Mouse (Mus musculus) stomach, embryonic 15.5 days (tissue): ENCODE results near the gene Hist1h2af. TPM values are rescaled to one million over a fixed set of nuclear protein-coding genes. Genes with fewer than 3 reads are reported as not detected.
"Not testable (repeated sequence)": the region's sequence is repeated elsewhere in the genome, so short reads cannot be mapped to it uniquely, and the experiment has no call there.

Experiments
- ATAC-seq: fragments of 200-750 bp; cut with Nextera tagmentation; 2 replicates; pipeline ENCODE4 v1.8.0; 2017; ENCODE audit warnings: low read depth, moderate number of reproducible peaks, moderate TSS enrichment; ENCODE audit not compliant: insufficient read depth, low FRiP score
- H3K27ac ChIP-seq: fragments of 300-500 bp; sonication (generic); 2 replicates; pipeline ENCODE4 v1.5.1; 2015; ENCODE audit warnings: mild to moderate bottlenecking, inconsistent platforms
- H3K27me3 ChIP-seq: fragments of 300-500 bp; sonication (generic); replicated peaks from 2 replicates; pipeline ENCODE4 v1.6.1; 2015; ENCODE audit warnings: inconsistent platforms
- H3K36me3 ChIP-seq: fragments of 300-500 bp; sonication (generic); 2 replicates; pipeline ENCODE4 v1.6.1; 2015; ENCODE audit warnings: inconsistent platforms
- H3K4me1 ChIP-seq: fragments of 300-500 bp; sonication (generic); 2 replicates; pipeline ENCODE4 v1.6.1; 2015; ENCODE audit warnings: inconsistent platforms
- H3K4me2 ChIP-seq: fragments of 300-500 bp; sonication (generic); 2 replicates; pipeline ENCODE4 v1.6.1; 2015; ENCODE audit warnings: mild to moderate bottlenecking, inconsistent platforms
- H3K4me3 ChIP-seq: fragments of 300-500 bp; sonication (generic); replicated peaks from 2 replicates; pipeline ENCODE4 v1.5.1; 2015; ENCODE audit warnings: inconsistent platforms
- H3K9ac ChIP-seq: fragments of 300-500 bp; sonication (generic); 2 replicates; pipeline ENCODE4 v1.6.1; 2015; ENCODE audit warnings: inconsistent platforms
- H3K9me3 ChIP-seq: fragments of 300-500 bp; sonication (generic); 2 replicates; pipeline ENCODE4 v1.6.1; 2016; ENCODE audit warnings: inconsistent platforms
- WGBS: fragments of 180-500 bp; shearing (Covaris S2); methylation state at CpG from one replicate; pipeline ENCODE4 v1.1.7; 2015; 5-methylcytosine and 5-hydroxymethylcytosine counted together
- polyA plus RNA-seq: library from polyadenylated mRNA; unstranded; fragments of >200 nt; fragmentation: Nextera tagmentation; extraction: Ambion mirVana; gene quantifications from 2 replicates; pipeline ENCODE4 v1.2.1, GENCODE M21; 2015

Hist1h2af gene
- polyA plus RNA-seq, 1 experiment from 2014 or later: 13.0 TPM

GRCm38 (mm10) chr13:23529480-23530165, 4.1 kb upstream of the Hist1h2af start:
- Histone ChIP-seq H3K9ac (0 out of 2 replicates have a peak overlapping the region, but pooled peaks have one; percentile 6), H3K4me2 (peak overlapping the region; percentile 70), H3K9me3 (no peaks in the 10 kb centered on the region), H3K27ac (peak overlapping the region; percentile 98), H3K4me1 (peaks cover 13% of the 10 kb centered on the region), H3K27me3 (no peaks in the 10 kb centered on the region), H3K4me3 (peak overlapping the region; percentile 50), H3K36me3 (no peaks in the 10 kb centered on the region)
- no peak for ATAC-seq
- WGBS: 17% methylated on average over 2 of the region's 2 CpGs

- no peak for ATAC-seq
- 0% methylated on average over 20 of the region's 20 CpGs for WGBS
- H3K27me3 ChIP-seq: no peaks in the 10 kb centered on the region
- H3K4me1 ChIP-seq: peaks cover 13% of the 10 kb centered on the region
- H3K9me3 ChIP-seq: no peaks in the 10 kb centered on the region
- H3K36me3 ChIP-seq: no peaks in the 10 kb centered on the region
- peak overlapping the region; percentile 98 for H3K27ac ChIP-seq
- H3K4me2 ChIP-seq: peak overlapping the region; percentile 70
- peak overlapping the region; percentile 50 for H3K4me3 ChIP-seq
- H3K9ac ChIP-seq: peak overlapping the region; percentile 43; the same call in 1 of the 2 replicates
These were observed 3.4 kb upstream of the Hist1h2af start for GRCm38 (mm10) chr13:23530181-23530900.

DNA sequence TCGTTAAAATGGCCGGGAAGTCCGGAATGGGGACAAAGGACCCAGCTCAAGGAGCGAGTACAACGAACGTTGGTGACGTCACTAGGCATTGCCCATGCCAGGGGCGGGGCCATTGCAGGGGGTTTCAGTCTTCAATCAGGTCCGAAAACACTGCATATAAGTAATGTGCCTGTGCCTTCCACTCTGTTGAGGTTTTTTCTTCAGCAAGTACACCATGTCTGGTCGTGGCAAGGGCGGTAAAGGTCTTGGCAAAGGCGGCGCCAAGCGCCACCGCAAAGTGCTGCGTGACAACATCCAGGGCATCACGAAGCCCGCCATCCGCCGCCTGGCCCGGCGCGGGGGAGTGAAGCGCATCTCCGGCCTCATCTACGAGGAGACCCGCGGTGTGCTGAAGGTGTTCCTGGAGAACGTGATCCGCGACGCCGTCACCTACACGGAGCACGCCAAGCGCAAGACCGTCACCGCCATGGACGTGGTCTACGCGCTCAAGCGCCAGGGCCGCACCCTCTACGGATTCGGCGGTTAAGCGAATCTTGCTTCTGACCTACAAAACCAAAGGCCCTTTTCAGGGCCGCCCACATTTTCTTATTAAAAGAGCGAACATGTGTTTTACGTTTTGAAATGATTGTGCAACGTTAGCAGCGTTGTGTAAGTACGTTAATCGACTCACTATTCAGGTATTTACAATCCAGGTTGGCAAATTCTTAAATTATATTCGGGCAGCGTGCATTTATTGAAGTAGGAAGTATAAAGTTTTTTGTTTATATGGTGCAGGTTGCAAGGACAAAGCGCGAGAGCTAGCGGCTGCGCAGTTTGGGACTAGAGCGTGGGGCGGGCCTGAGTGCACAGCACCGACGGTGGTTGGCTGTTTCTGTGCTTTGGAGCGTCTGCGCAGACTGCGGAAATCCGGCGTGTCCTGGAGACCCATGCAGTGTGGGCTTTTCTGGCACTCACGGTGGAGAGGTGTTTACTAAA, 2.5 kb upstream of the Hist1h2af start, which contains the start of gene Hist1h4h:
TSS of gene Hist1h4h (plus strand) at position 150 of the 975 bp plus-strand sequence.
- no peaks in the 10 kb centered on the region for H3K36me3 ChIP-seq
- H3K4me3 ChIP-seq: peak within 1 kb of the TSS; percentile 50
- no peaks in the 10 kb centered on the region for H3K27me3 ChIP-seq
- H3K4me2 ChIP-seq: peak within 1 kb of the TSS; percentile 70
- H3K27ac ChIP-seq: peak within 1 kb of the TSS; percentile 98
- peaks cover 13% of the 10 kb centered on the region for H3K4me1 ChIP-seq
- ATAC-seq: peak; percentile 77
- WGBS: under 1% methylated on average over 60 of the region's 70 CpGs
- H3K9me3 ChIP-seq: no peaks in the 10 kb centered on the region
- H3K9ac ChIP-seq: peak within 1 kb of the TSS; percentile 43; the same call in 1 of the 2 replicates

- ATAC-seq: no peak
- H3K4me2 ChIP-seq: peak overlapping the region; percentile 70
- H3K4me3 ChIP-seq: peak overlapping the region; percentile 50
- H3K9me3 ChIP-seq: no peaks in the 10 kb centered on the region
- H3K9ac ChIP-seq: peak overlapping the region; percentile 39; the same call in 1 of the 2 replicates
- no peaks in the 10 kb centered on the region for H3K27me3 ChIP-seq
- no peaks in the 10 kb centered on the region for H3K36me3 ChIP-seq
- peaks cover 20% of the 10 kb centered on the region for H3K4me1 ChIP-seq
- 15% methylated on average over 9 of the region's 9 CpGs for WGBS
- H3K27ac ChIP-seq: peak overlapping the region; percentile 98
These were observed 1.2 kb upstream of the Hist1h2af start for GRCm38 (mm10) chr13:23532262-23533075.

- H3K9me3 ChIP-seq: no peaks in the 10 kb centered on the region
- H3K4me2 ChIP-seq: peak overlapping the region; percentile 70
- peak overlapping the region; percentile 1; the same call in 1 of the 2 replicates for H3K9ac ChIP-seq
- H3K4me1 ChIP-seq: peaks cover 17% of the 10 kb centered on the region
- peak overlapping the region; percentile 87 for H3K27ac ChIP-seq
- ATAC-seq: 0 out of 2 replicates have a peak, but pooled peaks have one; percentile 11
- H3K27me3 ChIP-seq: no peaks in the 10 kb centered on the region
- H3K36me3 ChIP-seq: no peaks in the 10 kb centered on the region
- under 1% methylated on average over 15 of the region's 15 CpGs for WGBS
- H3K4me3 ChIP-seq: peak overlapping the region; percentile 50
These were observed 844 bp downstream of the Hist1h2af start for GRCm38 (mm10) chr13:23534368-23535131.

GRCm38 (mm10) chr13:23535137-23536075, 1.7 kb downstream of the Hist1h2af start, which contains the start of gene Hist1h3g:
Gene Hist1h3g (plus strand): TSS chr13:23535422.
- Histone ChIP-seq H3K27ac (peak within 1 kb of the TSS; percentile 87), H3K9ac (peak within 1 kb of the TSS; percentile 32; the same call in 1 of the 2 replicates), H3K4me2 (peak within 1 kb of the TSS; percentile 70), H3K4me3 (peak within 1 kb of the TSS; percentile 50), H3K4me1 (peaks cover 17% of the 10 kb centered on the region)
- ATAC-seq: peak; percentile 88
- not testable (repeated sequence) for H3K36me3 ChIP-seq, H3K9me3 ChIP-seq, H3K27me3 ChIP-seq
- under 1% methylated on average over 52 of the region's 62 CpGs for WGBS

- WGBS: 14% methylated on average over 7 of the region's 7 CpGs
- peak overlapping the region; percentile 68 for H3K27ac ChIP-seq
- no peak for ATAC-seq
These were observed 2.5 kb downstream of the Hist1h2af start for GRCm38 (mm10) chr13:23536076-23536822.

DNA sequence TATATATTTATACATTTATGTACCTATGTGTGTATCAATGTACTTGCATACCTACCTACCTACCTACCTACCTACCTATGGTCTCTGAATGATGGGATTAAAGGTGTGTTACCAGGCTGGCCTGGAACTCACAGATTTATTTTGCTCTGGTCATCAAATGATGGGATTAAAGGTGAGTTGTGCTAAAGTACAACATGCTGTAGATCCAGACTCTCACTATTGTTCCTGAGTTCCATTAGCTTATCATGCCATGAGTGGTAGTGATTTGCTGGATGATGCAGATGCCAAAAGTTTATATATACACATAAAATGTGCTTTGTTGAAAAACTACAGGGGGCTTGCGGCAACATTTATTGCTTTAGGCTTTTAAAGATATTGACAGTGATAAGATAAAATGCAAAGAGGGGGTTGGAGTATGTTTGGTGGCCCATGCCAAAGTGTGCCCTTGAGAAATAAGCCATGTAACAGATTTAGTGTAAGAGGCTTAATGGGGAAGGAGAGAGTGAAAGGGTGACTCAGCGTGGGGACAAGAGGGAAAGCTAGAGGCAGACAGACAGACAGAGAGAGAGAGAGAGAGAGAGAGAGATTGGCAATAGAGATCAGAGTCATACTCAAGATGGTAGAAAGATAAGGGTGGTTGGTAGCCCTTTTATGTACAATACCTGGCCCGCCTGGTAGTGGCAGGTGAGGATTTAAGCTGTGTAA, 3.5 kb downstream of the Hist1h2af start:
- H3K4me1 ChIP-seq: peaks cover 16% of the 10 kb centered on the region

More at GRCm38 (mm10) chr13:23536076-23536822, 2.5 kb downstream of the Hist1h2af start:
- H3K9me3 ChIP-seq: no peaks in the 10 kb centered on the region
- H3K9ac ChIP-seq: peak overlapping the region; percentile 9; the same call in 1 of the 2 replicates
- peak overlapping the region; percentile 35 for H3K4me3 ChIP-seq
- H3K36me3 ChIP-seq: no peaks in the 10 kb centered on the region
- peaks cover 17% of the 10 kb centered on the region for H3K4me1 ChIP-seq
- no peaks in the 10 kb centered on the region for H3K27me3 ChIP-seq
- H3K4me2 ChIP-seq: peak overlapping the region; percentile 70

More for the DNA sequence above, 3.5 kb downstream of the Hist1h2af start:
- Histone ChIP-seq H3K27me3 (no peaks in the 10 kb centered on the region), H3K9ac (no peak overlapping the region), H3K4me3 (peak overlapping the region; percentile 8; the same call in 1 of the 2 replicates), H3K36me3 (no peaks in the 10 kb centered on the region), H3K27ac (no peak overlapping the region; the same call in 1 of the 2 replicates), H3K4me2 (peak overlapping the region; percentile 70), H3K9me3 (no peaks in the 10 kb centered on the region)
- WGBS: 68% methylated on average over 3 of the region's 3 CpGs
- no peak for ATAC-seq
